Mouse (Mus musculus): ENCODE measurements around the gene Prex1. TPM values are rescaled to one million over a fixed set of nuclear protein-coding genes. Genes with fewer than 3 reads are reported as not detected.

Prex1 gene
- total and polyA plus RNA-seq, 3 experiments, result 3.8 to 21.6 (median 5.9) TPM

GRCm38 (mm10) chr2:166651317-166652030 lies 62.2 kb downstream of the Prex1 start:
- no peak for DNase-seq (ENCODE audit: low spot score)
- Histone ChIP-seq H3K4me1 (ENCODE audit: insufficient read depth, low read depth, low read length) (peaks cover 9% of the 10 kb centered on the region), H3K4me3 (ENCODE audit: low read depth, low read length) (no peak overlapping the region), H3K36me3 (replicated peaks) (no peaks in the 10 kb centered on the region), H3K27me3 (ENCODE audit: insufficient read depth, low read length) (no peaks in the 10 kb centered on the region; the same call in 1 of the 2 replicates), H3K9me3 (replicated peaks) (no peaks in the 10 kb centered on the region)
- no peak for ATAC-seq (ENCODE audit: extremely low read depth, insufficient number of reproducible peaks, low FRiP score, poor library complexity, severe bottlenecking)
- TF ChIP-seq CTCF (IDR thresholded peaks at IDR 0.05; ENCODE audit: low read depth, low read length), result no peak

GRCm38 (mm10) chr2:166650414-166650813 lies 63.2 kb downstream of the Prex1 start:
- no peaks in the 10 kb centered on the region; the same call in 1 of the 2 replicates for H3K27me3 ChIP-seq (ENCODE audit: insufficient read depth, low read length)
- H3K36me3 ChIP-seq (replicated peaks), result no peaks in the 10 kb centered on the region
- ATAC-seq (ENCODE audit: extremely low read depth, insufficient number of reproducible peaks, low FRiP score, poor library complexity, severe bottlenecking) (no peak), DNase-seq (ENCODE audit: low spot score) (no peak)
- TF ChIP-seq POLR2AphosphoS5 (IDR thresholded peaks at IDR 0.05; ENCODE audit: insufficient replicate concordance, low read depth, low read length), result no peak
- TF ChIP-seq TAL1 (conservative IDR thresholded peaks at IDR 0.05; ENCODE audit: low read depth, low read length), result no peak
- no peak for TF ChIP-seq GATA1 (IDR thresholded peaks at IDR 0.05; ENCODE audit: borderline replicate concordance, low read length)
- TF ChIP-seq CTCF (IDR thresholded peaks at IDR 0.05; ENCODE audit: low read depth, low read length), result no peak
- no peak for TF ChIP-seq GATA2 (IDR thresholded peaks at IDR 0.05; ENCODE audit: borderline replicate concordance, low read depth, low read length)
- H3K4me3 ChIP-seq (ENCODE audit: low read depth, low read length), result no peak overlapping the region
- H3K9me3 ChIP-seq (replicated peaks), result no peaks in the 10 kb centered on the region
- no peaks in the 10 kb centered on the region for H3K4me1 ChIP-seq (ENCODE audit: insufficient read depth, low read depth, low read length)

- Histone ChIP-seq H3K27me3 (ENCODE audit: insufficient read depth, low read length) (no peaks in the 10 kb centered on the region; the same call in 1 of the 2 replicates), H3K4me1 (ENCODE audit: insufficient read depth, low read depth, low read length) (no peaks in the 10 kb centered on the region), H3K9me3 (replicated peaks) (no peaks in the 10 kb centered on the region), H3K36me3 (replicated peaks) (no peaks in the 10 kb centered on the region), H3K4me3 (ENCODE audit: low read depth, low read length) (no peak overlapping the region)
- DNase-seq (ENCODE audit: low spot score) (no peak), ATAC-seq (ENCODE audit: extremely low read depth, insufficient number of reproducible peaks, low FRiP score, poor library complexity, severe bottlenecking) (no peak)
- no peak for TF ChIP-seq CTCF (IDR thresholded peaks at IDR 0.05; ENCODE audit: low read depth, low read length)
- TF ChIP-seq GATA1 (IDR thresholded peaks at IDR 0.05; ENCODE audit: borderline replicate concordance, low read length), result no peak
- no peak for TF ChIP-seq POLR2AphosphoS5 (IDR thresholded peaks at IDR 0.05; ENCODE audit: insufficient replicate concordance, low read depth, low read length)
- TF ChIP-seq GATA2 (IDR thresholded peaks at IDR 0.05; ENCODE audit: borderline replicate concordance, low read depth, low read length), result no peak
Measured at GRCm38 (mm10) chr2:166647242-166647641, 66.4 kb downstream of the Prex1 start.

GRCm38 (mm10) chr2:166646434-166647088 lies 67.1 kb downstream of the Prex1 start:
- DNase-seq (ENCODE audit: low spot score) (no peak), ATAC-seq (ENCODE audit: extremely low read depth, insufficient number of reproducible peaks, low FRiP score, poor library complexity, severe bottlenecking) (no peak)

GRCm38 (mm10) chr2:166644816-166645215 lies 68.8 kb downstream of the Prex1 start:
- TF ChIP-seq TAL1 (conservative IDR thresholded peaks at IDR 0.05; ENCODE audit: low read depth, low read length), result no peak
- no peak for TF ChIP-seq GATA2 (IDR thresholded peaks at IDR 0.05; ENCODE audit: borderline replicate concordance, low read depth, low read length)
- no peak for TF ChIP-seq CTCF (IDR thresholded peaks at IDR 0.05; ENCODE audit: low read depth, low read length)
- no peak for TF ChIP-seq POLR2AphosphoS5 (IDR thresholded peaks at IDR 0.05; ENCODE audit: insufficient replicate concordance, low read depth, low read length)
- no peak for TF ChIP-seq GATA1 (IDR thresholded peaks at IDR 0.05; ENCODE audit: borderline replicate concordance, low read length)
- DNase-seq (ENCODE audit: low spot score) (no peak), ATAC-seq (ENCODE audit: extremely low read depth, insufficient number of reproducible peaks, low FRiP score, poor library complexity, severe bottlenecking) (no peak)
- H3K27me3 ChIP-seq (ENCODE audit: insufficient read depth, low read length), result no peaks in the 10 kb centered on the region; the same call in 1 of the 2 replicates
- no peak overlapping the region for H3K4me3 ChIP-seq (ENCODE audit: low read depth, low read length)
- H3K4me1 ChIP-seq (ENCODE audit: insufficient read depth, low read depth, low read length), result no peaks in the 10 kb centered on the region
- no peaks in the 10 kb centered on the region for H3K36me3 ChIP-seq (replicated peaks)
- H3K9me3 ChIP-seq (replicated peaks), result no peaks in the 10 kb centered on the region

More at GRCm38 (mm10) chr2:166646434-166647088, 67.1 kb downstream of the Prex1 start:
- H3K27me3 ChIP-seq (ENCODE audit: insufficient read depth, low read length), result no peaks in the 10 kb centered on the region; the same call in 1 of the 2 replicates
- TF ChIP-seq TAL1 (conservative IDR thresholded peaks at IDR 0.05; ENCODE audit: low read depth, low read length), result no peak
- no peak for TF ChIP-seq GATA2 (IDR thresholded peaks at IDR 0.05; ENCODE audit: borderline replicate concordance, low read depth, low read length)
- TF ChIP-seq GATA1 (IDR thresholded peaks at IDR 0.05; ENCODE audit: borderline replicate concordance, low read length), result no peak
- TF ChIP-seq POLR2AphosphoS5 (IDR thresholded peaks at IDR 0.05; ENCODE audit: insufficient replicate concordance, low read depth, low read length), result no peak
- TF ChIP-seq CTCF (IDR thresholded peaks at IDR 0.05; ENCODE audit: low read depth, low read length), result no peak
- no peaks in the 10 kb centered on the region for H3K36me3 ChIP-seq (replicated peaks)
- no peak overlapping the region for H3K4me3 ChIP-seq (ENCODE audit: low read depth, low read length)
- H3K4me1 ChIP-seq (ENCODE audit: insufficient read depth, low read depth, low read length), result no peaks in the 10 kb centered on the region
- H3K9me3 ChIP-seq (replicated peaks), result no peaks in the 10 kb centered on the region

GRCm38 (mm10) chr2:166642581-166642987 lies 71.0 kb downstream of the Prex1 start:
- no peak for DNase-seq (ENCODE audit: low spot score)
- ATAC-seq (ENCODE audit: extremely low read depth, insufficient number of reproducible peaks, low FRiP score, poor library complexity, severe bottlenecking), result no peak
- H3K36me3 ChIP-seq (replicated peaks), result no peaks in the 10 kb centered on the region

More at GRCm38 (mm10) chr2:166642581-166642987, 71.0 kb downstream of the Prex1 start:
- TF ChIP-seq CTCF (IDR thresholded peaks at IDR 0.05; ENCODE audit: low read depth, low read length), result no peak
- no peak for TF ChIP-seq TAL1 (conservative IDR thresholded peaks at IDR 0.05; ENCODE audit: low read depth, low read length)
- no peak for TF ChIP-seq GATA1 (IDR thresholded peaks at IDR 0.05; ENCODE audit: borderline replicate concordance, low read length)
- no peak for TF ChIP-seq POLR2AphosphoS5 (IDR thresholded peaks at IDR 0.05; ENCODE audit: insufficient replicate concordance, low read depth, low read length)
- no peak for TF ChIP-seq GATA2 (IDR thresholded peaks at IDR 0.05; ENCODE audit: borderline replicate concordance, low read depth, low read length)
- no peaks in the 10 kb centered on the region; the same call in 1 of the 2 replicates for H3K27me3 ChIP-seq (ENCODE audit: insufficient read depth, low read length)
- peaks cover 4% of the 10 kb centered on the region; the same call in 1 of the 2 replicates for H3K9me3 ChIP-seq (replicated peaks)
- H3K4me1 ChIP-seq (ENCODE audit: insufficient read depth, low read depth, low read length), result no peaks in the 10 kb centered on the region
- H3K4me3 ChIP-seq (ENCODE audit: low read depth, low read length), result no peak overlapping the region
